Mouse (Mus musculus) erythroid progenitor cell, adult 5-6 weeks (primary cell): ENCODE measurements around the gene Slc6a1. TPM values are rescaled to one million over a fixed set of nuclear protein-coding genes. Genes with fewer than 3 reads are reported as not detected.

Source experiments
- ATAC-seq: replicated peaks from 2 replicates; pipeline ENCODE4 v1.8.0; 2016; ENCODE audit warnings: moderate number of reproducible peaks, mild to moderate bottlenecking, moderate TSS enrichment, inconsistent platforms; ENCODE audit not compliant: poor library complexity, low FRiP score, severe bottlenecking
- total RNA-seq, 2 experiments: library from RNA; stranded (forward) in 1 of 2; stranded (reverse) in 1 of 2; fragments of 150-400 nt in 1 of 2; fragments of 186-747, 209-891 nt in 1 of 2; gene quantifications; 2 replicates each; pipeline versions ENCODE4 v1.2.3 to v1.2.4; 2015 to 2017; ENCODE audit warnings: low replicate concordance in 2 of 2

Slc6a1 gene
- total RNA-seq, 2 experiments from 2014 or later: 1.3 TPM; not detected in 1

DNA sequence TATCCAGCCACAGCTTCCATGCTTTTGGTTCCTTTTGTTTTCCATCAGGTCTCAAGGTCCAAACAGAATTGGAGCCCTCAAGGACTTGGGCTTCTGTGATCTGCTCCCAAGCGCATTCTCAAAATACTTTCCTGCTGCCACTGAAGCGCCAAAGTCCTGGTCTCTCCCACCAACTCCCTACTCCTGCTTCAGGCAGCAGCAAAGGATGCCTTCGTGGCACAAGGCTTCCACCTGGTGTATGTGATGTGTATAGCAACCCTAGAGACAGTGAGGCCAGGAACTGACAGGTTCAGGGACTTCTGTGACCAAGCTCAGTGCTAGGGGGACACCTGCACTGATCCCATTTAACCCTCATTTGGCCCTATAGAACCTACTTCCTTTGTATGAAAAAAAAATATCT is 61.3 kb downstream of the Slc6a1 start:
- ATAC-seq: no peak

DNA sequence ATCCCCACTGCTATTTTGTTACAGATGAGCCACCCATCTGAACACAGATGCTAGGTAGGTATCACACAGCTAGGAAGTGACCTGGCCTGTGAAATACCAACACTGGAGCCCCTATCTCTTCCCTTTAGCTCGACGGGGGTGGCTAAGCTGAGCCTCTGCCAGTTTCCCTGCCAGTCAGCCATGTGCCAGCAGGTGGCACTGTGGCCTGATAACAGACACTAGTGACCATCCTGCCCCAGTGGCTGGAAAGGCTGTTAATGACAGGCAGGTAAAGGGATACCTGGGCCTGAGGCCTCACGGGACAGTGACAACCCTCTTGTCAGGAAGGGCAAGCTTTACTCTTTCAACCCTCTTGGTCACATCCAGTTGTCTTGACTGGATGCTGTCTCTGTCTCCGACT is 62.7 kb downstream of the Slc6a1 start:
- ATAC-seq: no peak

DNA sequence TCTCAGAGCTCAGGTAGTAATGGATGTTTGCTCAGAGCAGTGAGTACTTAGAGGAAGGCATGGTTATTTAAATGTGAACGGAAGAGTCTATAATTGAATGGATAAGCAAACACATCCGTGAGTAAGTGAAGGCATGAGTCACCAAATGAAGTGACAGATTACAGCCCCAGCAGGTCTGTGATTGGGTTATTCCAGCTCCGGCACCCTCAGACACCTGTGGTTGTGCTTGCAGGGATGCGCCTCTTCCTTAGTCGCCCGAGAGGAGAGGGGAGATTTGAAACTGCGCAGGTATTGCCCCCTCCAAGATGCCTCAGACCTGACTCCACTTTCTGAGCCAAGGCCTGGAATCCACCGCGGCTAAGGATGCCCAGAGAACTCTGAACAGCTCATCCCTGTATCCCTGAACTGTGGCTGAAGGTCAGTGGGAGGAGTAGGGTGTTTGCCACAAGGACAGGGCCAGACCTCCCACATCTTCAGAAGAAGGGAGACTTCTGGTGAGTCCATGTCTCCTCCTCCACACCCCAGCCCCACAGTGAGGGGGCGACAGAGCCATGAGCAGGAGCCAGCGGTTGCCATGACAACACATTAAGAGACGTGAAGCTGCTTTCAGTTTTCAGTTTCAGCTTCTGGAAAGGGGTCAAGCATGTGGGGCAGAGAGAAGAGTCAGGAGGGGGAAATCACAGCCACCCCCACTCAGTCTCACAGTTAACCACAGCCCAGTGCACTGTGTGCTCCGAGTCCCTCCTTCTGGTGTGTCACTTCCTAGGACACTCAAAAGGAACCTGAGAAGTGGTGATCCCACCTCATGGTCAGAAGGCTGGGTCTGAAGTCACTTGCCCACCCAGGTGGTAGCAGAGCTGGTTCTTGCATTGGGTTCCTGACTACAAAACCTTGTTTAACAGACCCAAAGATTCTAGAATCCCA is 65.7 kb downstream of the Slc6a1 start:
- no peak for ATAC-seq

DNA sequence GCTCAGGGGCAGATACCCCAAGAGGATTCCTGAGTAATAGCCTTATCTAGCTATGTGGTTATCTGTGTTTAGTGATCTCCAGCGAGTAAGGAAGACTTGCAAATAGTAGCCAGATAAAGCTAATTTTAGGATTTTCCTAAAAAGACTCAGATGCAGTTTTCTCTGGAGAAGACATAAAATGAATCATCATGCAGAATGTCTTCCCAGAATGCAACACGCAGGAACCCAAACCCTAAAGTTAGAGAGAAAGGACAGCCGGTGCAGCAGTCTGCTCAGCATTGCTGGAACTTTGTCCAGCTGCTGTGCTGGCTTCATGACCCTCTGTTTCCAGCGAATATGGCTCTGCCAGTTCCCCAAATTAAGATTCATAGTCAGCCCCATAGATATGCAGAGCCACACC is 72.2 kb downstream of the Slc6a1 start:
- no peak for ATAC-seq

DNA sequence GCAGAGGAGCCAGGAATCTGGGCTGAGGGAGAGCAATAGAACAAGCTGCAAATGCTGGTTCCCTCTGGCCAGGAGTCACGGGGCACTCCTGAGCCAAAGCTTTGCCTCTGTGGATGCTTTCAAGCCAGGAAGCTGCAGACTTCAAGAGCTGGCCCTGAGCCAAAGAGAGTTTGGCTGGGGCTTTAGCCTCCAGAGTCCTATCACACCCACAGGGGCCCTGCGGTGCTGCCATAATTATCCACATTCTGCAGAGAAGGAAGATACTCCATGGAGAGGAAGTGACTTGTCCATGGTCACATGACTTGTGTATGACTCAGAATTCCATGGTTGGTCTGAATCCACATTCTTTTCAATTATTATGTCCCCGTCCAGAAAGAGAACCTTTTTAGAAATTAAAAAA is 75.7 kb downstream of the Slc6a1 start:
- no peak for ATAC-seq

DNA sequence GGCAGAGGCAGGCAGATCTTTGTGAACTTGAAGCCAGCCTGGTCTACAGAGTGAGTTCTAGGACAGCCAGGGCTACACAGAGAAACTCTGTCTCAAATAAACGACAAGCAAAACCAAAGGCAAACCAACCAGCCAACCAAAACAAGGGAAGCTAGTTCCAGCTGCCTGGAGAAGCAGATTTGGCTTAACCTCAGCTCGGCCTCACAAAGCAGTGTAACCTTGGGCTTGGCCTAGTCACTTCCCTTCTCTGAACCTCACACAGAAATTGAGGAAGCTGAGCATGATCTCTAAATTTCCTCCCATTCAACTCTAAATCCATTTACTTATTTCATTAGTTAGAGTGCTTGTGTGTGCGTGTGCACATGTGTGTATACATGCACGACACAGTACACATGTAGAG is 79.9 kb downstream of the Slc6a1 start:
- no peak for ATAC-seq

DNA sequence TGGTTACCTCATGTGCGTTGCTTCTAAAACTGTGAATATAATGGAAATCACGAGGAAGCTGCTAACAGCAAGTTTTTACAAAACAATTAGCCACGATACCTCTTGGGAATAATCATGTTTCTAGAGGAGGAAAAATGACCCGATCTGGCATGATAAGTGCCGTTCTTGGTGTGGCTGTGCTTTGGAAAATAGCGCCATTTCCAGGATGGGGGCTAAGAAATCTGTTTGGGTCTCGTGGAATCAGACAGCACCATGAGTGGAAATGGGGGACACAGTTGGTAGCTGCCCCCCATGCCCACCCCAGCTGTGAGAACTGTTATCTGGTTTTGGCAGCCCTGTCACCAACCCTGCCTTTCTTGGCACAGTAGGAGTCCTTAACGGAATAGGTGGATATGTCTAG is 81.3 kb downstream of the Slc6a1 start:
- no peak for ATAC-seq

DNA sequence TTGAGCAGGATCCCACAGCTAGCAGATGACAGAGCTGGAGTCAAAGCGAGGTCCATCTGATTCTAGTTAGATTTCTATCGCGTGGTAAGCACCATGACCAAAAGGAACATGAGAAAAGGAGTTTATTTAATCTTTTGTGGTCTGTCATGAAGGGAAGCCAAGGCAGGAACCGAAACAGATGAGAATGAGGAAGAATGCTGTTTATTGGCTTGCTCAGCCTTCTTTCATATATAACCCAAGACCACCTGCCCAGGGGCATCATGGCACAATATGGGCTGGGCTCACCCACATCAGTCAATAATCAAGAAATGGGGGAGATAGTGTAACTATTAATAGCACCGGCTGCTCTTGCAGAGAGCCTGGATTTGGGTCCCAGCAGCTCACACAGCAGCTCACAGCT is 82.3 kb downstream of the Slc6a1 start:
- no peak for ATAC-seq

DNA sequence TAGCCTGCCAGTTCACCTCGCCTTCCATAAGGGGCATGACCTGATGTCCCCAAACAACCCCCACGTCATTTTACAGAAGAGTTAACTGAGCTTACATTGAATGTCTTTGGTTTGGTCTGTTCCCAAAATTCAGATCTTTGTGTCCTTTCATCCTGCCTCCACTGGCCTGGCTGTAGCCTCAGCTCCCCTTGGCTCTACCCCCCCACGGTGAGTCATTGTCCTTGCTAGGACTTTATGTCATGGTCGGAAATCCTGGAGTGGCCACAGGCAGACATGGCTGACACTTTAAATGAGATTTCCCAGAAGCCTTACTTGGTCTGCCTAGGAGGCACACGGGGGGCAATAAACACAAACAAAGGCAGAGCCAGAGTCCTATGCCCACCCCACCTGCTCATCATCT is 83.8 kb downstream of the Slc6a1 start:
- no peak for ATAC-seq

Other genes starting within 250 kb of the Slc6a1 start
- gene Atp2b2, start 240.0 kb upstream of the Slc6a1 start, total RNA-seq (2015; ENCODE audit: low replicate concordance): not detected in 2 replicates
- not detected in 2 replicates for gene Atp2b2, start 240.0 kb upstream of the Slc6a1 start, total RNA-seq (2017; ENCODE audit: low replicate concordance)
- not detected in 2 replicates for gene Slc6a11, start 151.4 kb upstream of the Slc6a1 start, total RNA-seq (2015; ENCODE audit: low replicate concordance)
- gene Slc6a11, start 151.4 kb upstream of the Slc6a1 start, total RNA-seq (2017; ENCODE audit: low replicate concordance): not detected in 2 replicates
- gene Hrh1, start 115.3 kb downstream of the Slc6a1 start, total RNA-seq (2015; ENCODE audit: low replicate concordance): not detected in 2 replicates
- not detected in 2 replicates for gene Hrh1, start 115.3 kb downstream of the Slc6a1 start, total RNA-seq (2017; ENCODE audit: low replicate concordance)